Mouse (Mus musculus): Measurements from ENCODE around the gene 2010109A12Rik. TPM values are rescaled to one million over a fixed set of nuclear protein-coding genes. Genes with fewer than 3 reads are reported as not detected.

2010109A12Rik gene
- polyA plus RNA-seq, 1 experiment from 2014 or later = 2.1 TPM

DNA sequence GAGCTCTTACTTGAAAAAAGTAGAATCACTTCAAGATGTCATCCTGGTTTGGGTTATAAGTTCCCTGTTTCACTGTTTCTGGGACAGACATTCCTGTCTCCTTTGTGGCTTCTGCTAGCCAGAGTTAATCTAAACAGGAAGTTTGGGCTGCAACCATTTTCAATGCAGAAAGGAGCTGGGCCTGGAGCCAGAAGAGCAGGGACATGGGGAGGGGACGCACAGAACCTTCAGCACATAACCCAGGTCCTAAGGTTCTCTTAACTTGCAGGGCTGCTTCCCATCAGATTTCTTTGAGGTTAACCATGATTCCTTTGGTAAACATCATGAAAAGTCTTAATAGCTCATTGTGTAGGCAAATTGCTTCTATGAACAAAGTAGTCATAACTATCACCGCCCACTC lies 56.4 kb downstream of the 2010109A12Rik start:
- no peak overlapping the region for H3K4me3 ChIP-seq (replicated peaks)
- WGBS = 87% methylated on average over 2 of the region's 2 CpGs
- ATAC-seq (ENCODE audit: low FRiP score) = no peak
- H3K9me3 ChIP-seq = no peaks in the 10 kb centered on the region
- H3K27ac ChIP-seq = no peak overlapping the region
- H3K36me3 ChIP-seq (replicated peaks) = no peaks in the 10 kb centered on the region
- H3K4me2 ChIP-seq = no peak overlapping the region
- H3K27me3 ChIP-seq = no peaks in the 10 kb centered on the region
- H3K4me1 ChIP-seq = peaks cover 9% of the 10 kb centered on the region
- H3K9ac ChIP-seq = no peak overlapping the region

Other genes starting within 250 kb of the 2010109A12Rik start
- 0.18 and 0.29 TPM in 2 replicates for gene Sowahb, start 161.5 kb upstream of the 2010109A12Rik start, polyA plus RNA-seq (2016; fragmentation: Nextera tagmentation; extraction: Ambion mirVana)
- 302 and 335 TPM in 2 replicates for gene Sept11, start 113.1 kb upstream of the 2010109A12Rik start, polyA plus RNA-seq (2016; fragmentation: Nextera tagmentation; extraction: Ambion mirVana)
- gene Ccni, start within 50 bp of the 2010109A12Rik start, polyA plus RNA-seq (2016; fragmentation: Nextera tagmentation; extraction: Ambion mirVana) = 189 and 191 TPM in 2 replicates
- 124 and 129 TPM in 2 replicates for gene Ccng2, start 60.7 kb downstream of the 2010109A12Rik start, polyA plus RNA-seq (2016; fragmentation: Nextera tagmentation; extraction: Ambion mirVana)